Mouse (Mus musculus) midbrain, embryonic 12.5 days (tissue): ENCODE data around the gene 4930519P11Rik. TPM values are rescaled to one million over a fixed set of nuclear protein-coding genes. Genes with fewer than 3 reads are reported as not detected.

Experiments used
- ATAC-seq: fragments of 200-750 bp; cut with Nextera tagmentation; 2 replicates; pipeline ENCODE4 v1.8.0; 2017; ENCODE audit warnings: low read depth, moderate TSS enrichment, moderate library complexity; ENCODE audit not compliant: low FRiP score
- H3K27ac ChIP-seq: fragments of 300-500 bp; sonication (generic); replicated peaks from 2 replicates; pipeline ENCODE4 v1.5.1; 2016; ENCODE audit warnings: mild to moderate bottlenecking
- H3K27me3 ChIP-seq: fragments of 300-500 bp; sonication (generic); 2 replicates; pipeline ENCODE4 v1.6.1; 2016; ENCODE audit warnings: mild to moderate bottlenecking
- H3K36me3 ChIP-seq: fragments of 300-500 bp; sonication (generic); 2 replicates; pipeline ENCODE4 v1.6.1; 2016
- H3K4me1 ChIP-seq: fragments of 300-500 bp; sonication (generic); 2 replicates; pipeline ENCODE4 v1.6.1; 2016
- H3K4me2 ChIP-seq: fragments of 300-500 bp; sonication (generic); replicated peaks from 2 replicates; pipeline ENCODE4 v1.6.1; 2016; ENCODE audit warnings: mild to moderate bottlenecking, moderate library complexity
- H3K4me3 ChIP-seq: fragments of 300-500 bp; sonication (generic); 2 replicates; pipeline ENCODE4 v1.5.1; 2016; ENCODE audit warnings: mild to moderate bottlenecking
- H3K9ac ChIP-seq: fragments of 300-500 bp; sonication (generic); replicated peaks from 2 replicates; pipeline ENCODE4 v1.6.1; 2016; ENCODE audit warnings: mild to moderate bottlenecking, moderate library complexity
- H3K9me3 ChIP-seq: fragments of 300-500 bp; sonication (generic); 2 replicates; pipeline ENCODE4 v1.6.1; 2016; ENCODE audit warnings: mild to moderate bottlenecking
- WGBS: fragments of 180-500 bp; shearing (Covaris S2); methylation state at CpG from one replicate; pipeline ENCODE4 v1.1.7; 2016; 5-methylcytosine and 5-hydroxymethylcytosine counted together
- polyA plus RNA-seq: library from polyadenylated mRNA; unstranded; fragments of >200 nt; fragmentation: Nextera tagmentation; extraction: Ambion mirVana; gene quantifications from 2 replicates; pipeline ENCODE4 v1.2.1, GENCODE M21; 2016

Gene 4930519P11Rik
- 0.54 and 0.69 TPM in 2 replicates for polyA plus RNA-seq

DNA sequence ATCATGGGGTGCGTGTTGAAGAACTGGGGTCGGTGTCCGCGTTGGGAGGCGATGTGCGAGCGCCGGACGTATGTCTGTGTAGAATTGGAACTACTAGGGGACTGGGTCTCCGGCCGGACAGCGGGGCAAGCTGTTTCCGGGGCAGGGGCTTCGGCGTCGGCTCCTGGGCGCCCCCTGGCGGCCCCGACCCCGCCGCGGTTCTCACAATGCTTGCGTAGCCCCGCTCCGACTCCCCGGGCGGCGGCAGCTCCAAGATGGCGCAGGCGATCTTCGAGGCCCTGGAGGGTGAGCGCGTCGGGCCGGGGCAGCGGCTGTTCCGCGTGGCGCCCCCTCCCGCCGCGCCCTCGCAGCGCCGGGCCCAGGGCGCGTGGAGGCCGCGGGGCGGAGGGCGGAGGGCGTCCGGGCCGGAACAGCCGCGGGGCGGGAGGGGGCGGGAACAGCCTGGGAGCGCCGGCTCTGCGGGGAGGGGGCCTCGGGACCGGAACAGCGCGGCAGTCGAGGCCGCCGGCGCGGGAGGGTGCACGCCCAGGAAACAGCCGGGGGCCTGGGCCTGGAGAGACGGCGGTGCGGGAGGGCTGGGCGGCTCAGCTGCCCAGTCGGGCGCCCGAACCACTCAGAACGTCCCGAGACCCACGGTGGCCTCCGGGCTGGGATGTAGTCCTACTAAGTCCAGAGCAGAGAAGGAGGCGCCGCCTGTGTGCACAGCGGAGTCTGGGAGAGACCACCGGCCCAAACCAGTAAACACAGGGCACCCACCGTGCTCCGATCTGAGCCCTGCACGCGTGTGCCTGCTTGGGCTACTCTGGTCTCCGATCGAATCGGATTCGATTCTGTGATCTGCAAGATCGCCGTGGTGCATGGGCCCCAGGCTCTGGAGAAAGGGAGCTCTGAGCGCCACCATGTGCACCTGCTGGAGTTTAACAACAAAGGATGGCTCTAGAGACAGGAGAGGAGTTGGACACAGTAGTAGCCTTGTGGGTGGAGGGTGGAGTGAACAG is at the start of gene 4930519P11Rik, which contains the start of gene Zfp341:
Gene 4930519P11Rik (minus strand): TSS at position 320 of the 998 bp plus-strand sequence.
Gene Zfp341 (plus strand): TSS at position 180 of the 998 bp plus-strand sequence.
- peak; percentile 93 for ATAC-seq
- H3K36me3 ChIP-seq: no peaks in the 10 kb centered on the region
- H3K27ac ChIP-seq: peak within 1 kb of the TSS; percentile 97
- no peaks in the 10 kb centered on the region for H3K27me3 ChIP-seq
- WGBS: under 1% methylated on average over 71 of the region's 98 CpGs
- no peaks in the 10 kb centered on the region for H3K9me3 ChIP-seq
- peak within 1 kb of the TSS; percentile 74 for H3K9ac ChIP-seq
- peak within 1 kb of the TSS; percentile 54 for H3K4me3 ChIP-seq
- peak within 1 kb of the TSS; percentile 64 for H3K4me2 ChIP-seq
- H3K4me1 ChIP-seq: peaks cover 14% of the 10 kb centered on the region

DNA sequence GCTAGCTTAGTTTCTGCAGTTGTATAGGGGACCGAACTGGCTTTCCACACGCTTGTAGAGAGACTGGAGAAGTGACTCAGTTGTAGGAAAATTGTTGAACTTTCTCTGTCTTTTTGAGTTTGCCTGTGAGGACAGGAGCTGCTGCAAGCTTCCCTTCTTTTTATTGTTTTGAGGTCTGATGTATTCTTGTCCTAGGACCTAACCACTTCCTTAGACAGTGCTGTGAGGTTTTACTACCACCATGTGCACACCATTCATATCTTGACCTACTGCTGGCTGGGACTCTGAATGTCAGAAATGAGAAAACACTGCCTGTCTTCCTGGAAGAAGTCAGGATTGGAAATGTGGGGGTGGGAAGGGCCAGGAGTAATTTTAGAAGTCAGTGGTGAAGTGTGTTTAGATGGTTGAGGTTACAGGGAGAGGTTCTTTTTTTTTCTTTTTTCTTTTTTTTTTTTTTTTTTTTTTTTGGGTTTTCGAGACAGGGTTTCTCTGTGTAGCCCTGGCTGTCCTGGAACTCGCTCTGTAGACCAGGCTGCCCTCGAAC is 46.4 kb upstream of the 4930519P11Rik start:
- peaks cover 18% of the 10 kb centered on the region for H3K36me3 ChIP-seq
- peaks cover 23% of the 10 kb centered on the region for H3K4me1 ChIP-seq
- WGBS: 82% methylated on average over 4 of the region's 5 CpGs
- H3K4me2 ChIP-seq: peak overlapping the region; percentile 96
- peak overlapping the region; percentile 17; the same call in 1 of the 2 replicates for H3K9ac ChIP-seq
- H3K27ac ChIP-seq: no peak overlapping the region
- no peaks in the 10 kb centered on the region for H3K9me3 ChIP-seq
- H3K27me3 ChIP-seq: no peaks in the 10 kb centered on the region
- no peak for ATAC-seq
- H3K4me3 ChIP-seq: no peak overlapping the region

DNA sequence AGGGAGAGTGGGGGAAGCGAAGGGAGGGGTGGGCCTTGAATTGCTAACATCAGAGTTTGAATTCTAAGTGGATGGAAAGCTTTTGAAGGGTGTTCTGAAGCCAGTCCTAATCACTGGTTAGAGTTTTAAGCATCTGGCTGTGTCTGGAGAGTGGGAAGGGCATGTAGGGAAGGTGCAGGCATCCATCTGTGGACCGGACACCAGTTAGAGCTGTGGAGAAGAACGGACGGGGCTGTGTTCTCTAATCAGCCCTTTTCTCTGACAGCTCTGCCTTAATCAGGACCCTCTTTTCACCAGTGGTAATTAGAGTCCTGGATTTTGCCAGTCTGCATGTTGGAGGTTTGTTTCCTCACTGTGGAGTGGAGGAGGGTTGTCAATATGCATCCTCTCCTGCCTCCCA is 45.8 kb upstream of the 4930519P11Rik start:
- WGBS: 82% methylated on average over 4 of the region's 4 CpGs
- H3K36me3 ChIP-seq: peaks cover 18% of the 10 kb centered on the region
- no peak for ATAC-seq
- no peaks in the 10 kb centered on the region for H3K9me3 ChIP-seq
- H3K4me1 ChIP-seq: peaks cover 23% of the 10 kb centered on the region
- peak overlapping the region; percentile 17; the same call in 1 of the 2 replicates for H3K9ac ChIP-seq
- peak overlapping the region; percentile 7; the same call in 1 of the 2 replicates for H3K4me3 ChIP-seq
- H3K27ac ChIP-seq: no peak overlapping the region
- H3K27me3 ChIP-seq: no peaks in the 10 kb centered on the region
- H3K4me2 ChIP-seq: peak overlapping the region; percentile 96

DNA sequence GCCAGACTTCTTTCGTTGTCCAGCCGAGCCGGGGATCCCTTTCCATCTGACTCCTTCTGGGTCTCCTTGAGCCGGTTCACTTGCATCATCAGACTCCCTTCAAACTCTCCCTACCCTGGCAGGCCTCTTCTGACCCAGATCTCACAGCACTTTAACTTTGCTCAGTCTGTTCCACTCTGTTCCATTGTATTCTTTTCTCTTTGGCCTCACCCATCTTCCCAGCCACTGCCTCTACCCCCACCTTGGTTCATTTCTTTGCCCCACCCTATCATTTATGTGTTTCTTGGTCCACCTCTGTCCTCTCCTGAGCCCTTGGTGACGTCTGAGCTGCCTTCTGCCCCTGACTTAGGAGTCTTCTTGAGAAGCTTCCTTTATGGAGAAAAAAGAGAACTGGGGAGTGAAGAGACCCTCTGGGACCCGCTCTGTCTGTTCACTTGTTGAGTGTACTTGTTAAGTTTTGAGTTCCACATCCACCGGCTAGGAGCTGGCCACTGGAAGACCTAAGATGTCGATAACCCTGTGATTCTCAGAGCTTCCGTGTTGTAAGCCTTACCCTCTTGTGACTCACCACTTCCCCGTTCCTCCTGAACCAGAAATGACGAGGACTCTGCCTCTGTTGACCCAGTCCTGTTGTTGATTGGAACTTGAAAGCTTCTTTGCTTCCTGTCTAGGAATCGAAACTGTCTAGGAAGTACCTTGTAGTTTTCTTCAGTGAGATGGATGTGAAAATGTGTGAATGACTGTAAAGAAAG is 44.4 kb upstream of the 4930519P11Rik start:
- peak; percentile 6; the same call in 1 of the 2 replicates for ATAC-seq
- peak overlapping the region; percentile 96 for H3K4me2 ChIP-seq
- peak overlapping the region; percentile 78 for H3K4me3 ChIP-seq
- no peaks in the 10 kb centered on the region for H3K9me3 ChIP-seq
- H3K27me3 ChIP-seq: no peaks in the 10 kb centered on the region
- WGBS: 22% methylated on average over 12 of the region's 12 CpGs
- H3K9ac ChIP-seq: peak overlapping the region; percentile 93
- peak overlapping the region; percentile 66 for H3K27ac ChIP-seq
- H3K36me3 ChIP-seq: peaks cover 18% of the 10 kb centered on the region
- peaks cover 23% of the 10 kb centered on the region for H3K4me1 ChIP-seq

GRCm38 (mm10) chr2:154656710-154657485 is 43.7 kb upstream of the 4930519P11Rik start:
- H3K27me3 ChIP-seq: no peaks in the 10 kb centered on the region
- no peaks in the 10 kb centered on the region for H3K9me3 ChIP-seq
- peak overlapping the region; percentile 78 for H3K4me3 ChIP-seq
- peaks cover 23% of the 10 kb centered on the region for H3K4me1 ChIP-seq
- H3K27ac ChIP-seq: peak overlapping the region; percentile 66
- WGBS: 1% methylated on average over 56 of the region's 67 CpGs
- peak; percentile 100 for ATAC-seq
- H3K9ac ChIP-seq: peak overlapping the region; percentile 93
- peak overlapping the region; percentile 96 for H3K4me2 ChIP-seq
- H3K36me3 ChIP-seq: peaks cover 16% of the 10 kb centered on the region

DNA sequence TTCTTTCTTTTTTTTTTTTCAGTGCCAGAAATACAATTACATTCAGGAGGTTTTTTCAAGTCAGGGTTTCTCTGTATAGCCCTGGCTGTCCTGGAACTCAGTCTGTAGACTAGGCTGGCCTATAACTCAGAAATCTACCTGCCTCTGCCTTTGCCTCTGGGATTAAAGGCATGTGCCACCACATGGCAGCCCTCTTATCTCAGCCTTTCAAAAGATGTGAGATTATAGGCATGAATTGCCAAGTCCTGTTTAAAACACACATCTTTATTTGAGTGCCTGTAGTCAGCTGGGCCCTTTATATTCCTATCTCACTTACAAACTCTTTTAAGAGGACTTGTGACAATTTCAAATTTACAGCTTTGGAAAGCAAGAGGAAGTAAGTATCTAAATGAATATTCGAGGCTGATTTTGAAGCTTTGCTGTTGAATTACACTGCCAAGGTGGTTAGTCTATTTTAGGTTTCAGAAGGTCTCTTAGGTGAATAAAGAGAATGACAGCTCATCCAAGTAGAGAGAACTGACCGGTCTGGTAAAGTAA is 42.7 kb upstream of the 4930519P11Rik start:
- Histone ChIP-seq H3K9ac (no peak overlapping the region), H3K27ac (no peak overlapping the region), H3K9me3 (no peaks in the 10 kb centered on the region), H3K4me1 (peaks cover 23% of the 10 kb centered on the region), H3K36me3 (peaks cover 6% of the 10 kb centered on the region), H3K4me2 (peak overlapping the region; percentile 96), H3K27me3 (no peaks in the 10 kb centered on the region), H3K4me3 (no peak overlapping the region)
- WGBS: 81% methylated on average over 2 of the region's 2 CpGs
- ATAC-seq: no peak

DNA sequence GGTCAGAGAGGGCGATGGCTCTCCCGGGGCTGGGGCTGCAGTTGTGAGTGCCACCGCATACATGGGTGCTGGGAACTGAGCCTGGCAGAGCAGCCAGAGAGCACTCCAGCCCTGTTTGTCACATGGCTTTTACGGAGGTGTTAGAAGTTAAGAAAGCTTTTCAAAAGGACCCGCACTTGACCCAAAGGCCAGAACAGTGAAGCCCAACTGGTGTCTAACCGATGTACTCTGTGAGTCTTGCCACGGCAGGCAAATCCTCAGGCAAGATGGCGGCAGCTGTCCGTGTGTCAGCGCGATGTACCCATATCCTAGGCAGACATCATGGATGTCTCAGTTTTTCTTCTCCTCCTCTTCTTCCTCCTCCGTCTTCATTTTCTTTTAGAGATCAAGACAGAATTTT is 41.7 kb upstream of the 4930519P11Rik start:
- 0 out of 2 replicates have a peak, but pooled peaks cover 5% of the 10 kb centered on the region for H3K9me3 ChIP-seq
- no peak for ATAC-seq
- no peaks in the 10 kb centered on the region for H3K36me3 ChIP-seq
- 94% methylated on average over 12 of the region's 12 CpGs for WGBS
- no peak overlapping the region for H3K4me3 ChIP-seq
- H3K4me2 ChIP-seq: no peak overlapping the region
- no peak overlapping the region for H3K27ac ChIP-seq
- peaks cover 23% of the 10 kb centered on the region for H3K4me1 ChIP-seq
- H3K9ac ChIP-seq: no peak overlapping the region
- H3K27me3 ChIP-seq: no peaks in the 10 kb centered on the region

DNA sequence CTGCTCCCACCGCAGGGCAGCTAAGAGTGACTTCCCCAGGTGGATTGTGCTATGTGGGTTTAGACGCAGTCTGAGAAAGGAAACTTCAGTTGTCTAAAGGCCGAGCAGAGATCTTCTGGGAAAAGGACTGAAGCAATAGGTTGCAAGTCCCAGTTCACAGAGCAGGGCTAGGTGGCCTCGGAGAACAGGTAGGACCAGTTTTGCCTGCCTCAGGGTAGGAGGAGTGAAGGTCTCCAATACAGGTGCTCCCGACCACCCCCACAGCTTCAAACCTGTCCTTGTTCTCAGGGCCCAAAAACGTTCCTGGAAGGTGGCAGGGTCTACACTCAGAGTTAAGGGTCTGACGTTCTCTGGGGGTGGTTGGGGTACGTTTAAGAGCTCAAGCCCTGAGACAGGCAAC is 38.1 kb upstream of the 4930519P11Rik start, which contains the start of gene Chmp4b:
Gene Chmp4b (plus strand): TSS at position 343 of the 400 bp plus-strand sequence.
- WGBS: 60% methylated on average over 8 of the region's 8 CpGs
- no peak for ATAC-seq
- no peaks in the 10 kb centered on the region for H3K36me3 ChIP-seq
- H3K4me3 ChIP-seq: no peak within 1 kb of the TSS
- no peak within 1 kb of the TSS for H3K9ac ChIP-seq
- no peak within 1 kb of the TSS for H3K4me2 ChIP-seq
- H3K27ac ChIP-seq: no peak within 1 kb of the TSS
- H3K9me3 ChIP-seq: 0 out of 2 replicates have a peak, but pooled peaks cover 5% of the 10 kb centered on the region
- 0 out of 2 replicates have a peak, but pooled peaks cover 3% of the 10 kb centered on the region for H3K4me1 ChIP-seq
- H3K27me3 ChIP-seq: no peaks in the 10 kb centered on the region

DNA sequence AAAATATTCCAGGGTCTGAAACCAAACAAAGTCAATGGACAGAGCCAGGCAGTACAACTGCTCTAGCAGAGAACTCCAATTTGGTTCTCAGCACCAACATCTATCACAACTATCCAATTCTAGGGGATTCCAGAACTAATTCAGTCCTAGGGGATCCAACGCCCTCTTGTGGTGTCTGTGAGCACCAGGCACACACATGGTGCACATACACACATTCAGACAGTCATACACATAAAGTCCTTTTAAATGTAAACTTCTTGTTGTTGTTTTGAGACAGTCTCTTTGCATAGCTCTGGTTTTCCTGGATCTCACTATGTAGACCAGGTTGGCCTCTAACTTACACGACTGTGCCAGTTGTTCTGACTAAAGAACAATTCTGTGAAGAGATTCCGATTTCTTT is 37.2 kb upstream of the 4930519P11Rik start:
- Histone ChIP-seq H3K27me3 (no peaks in the 10 kb centered on the region), H3K4me2 (no peak overlapping the region), H3K9ac (no peak overlapping the region), H3K4me1 (0 out of 2 replicates have a peak, but pooled peaks cover 3% of the 10 kb centered on the region), H3K9me3 (0 out of 2 replicates have a peak, but pooled peaks cover 5% of the 10 kb centered on the region), H3K4me3 (no peak overlapping the region), H3K27ac (no peak overlapping the region), H3K36me3 (peaks cover 6% of the 10 kb centered on the region)
- WGBS: 77% methylated on average over 3 of the region's 3 CpGs
- no peak for ATAC-seq

GRCm38 (mm10) chr2:154648086-154648485 is 34.8 kb upstream of the 4930519P11Rik start:
- ATAC-seq: no peak
- peaks cover 21% of the 10 kb centered on the region for H3K36me3 ChIP-seq
- no peak overlapping the region for H3K4me2 ChIP-seq
- H3K9ac ChIP-seq: no peak overlapping the region
- no peak overlapping the region for H3K27ac ChIP-seq
- 14% methylated on average over 3 of the region's 3 CpGs for WGBS
- 0 out of 2 replicates have a peak, but pooled peaks cover 3% of the 10 kb centered on the region for H3K4me1 ChIP-seq
- 0 out of 2 replicates have a peak, but pooled peaks cover 5% of the 10 kb centered on the region for H3K9me3 ChIP-seq
- H3K4me3 ChIP-seq: no peak overlapping the region
- no peaks in the 10 kb centered on the region for H3K27me3 ChIP-seq
